Mouse (Mus musculus) MEL (cell line): ENCODE measurements at regions not wholly inside any gene's neighbourhood (a gene's known extent, or its start where the extent isn't known, plus 50 kb on each side); places are given as distances from the start of the nearest gene placed in this dataset.

ENCODE experiments used
- DNase-seq: peaks from one replicate; pipeline ENCODE4 v3.0.0; 2011; ENCODE audit warnings: low read depth, low spot score
- H3K27ac ChIP-seq: 2 replicates; pipeline ENCODE4 v1.5.1; 2012; ENCODE audit warnings: low read depth, mild to moderate bottlenecking, control low read depth, low read length, moderate library complexity; ENCODE audit not compliant: control insufficient read depth
- H3K27me3 ChIP-seq, 2 experiments: fragments of 150-350 bp in 1 of 2; sonication (generic) in 1 of 2; 2 replicates each; pipeline ENCODE4 v1.6.1; 2012; ENCODE audit warnings: low read length in 2 of 2, mild to moderate bottlenecking in 2 of 2, improper control_type of control experiment in 1 of 2, moderate library complexity in 1 of 2; ENCODE audit not compliant: insufficient read depth in 2 of 2, control insufficient read depth in 1 of 2
- H3K36me3 ChIP-seq, 2 experiments: 2 replicates each; pipeline ENCODE4 v1.6.1; 2012 to 2014; ENCODE audit warnings: low read length in 2 of 2, improper control_type of control experiment in 1 of 2, inconsistent platforms in 1 of 2, mild to moderate bottlenecking in 1 of 2; ENCODE audit not compliant: insufficient read depth in 2 of 2, control insufficient read depth in 1 of 2
- H3K4me1 ChIP-seq, 2 experiments: fragments of 150-350 bp in 1 of 2; sonication (generic) in 1 of 2; 2 replicates each; pipeline ENCODE4 v1.6.1; 2012; ENCODE audit warnings: low read length in 2 of 2, improper control_type of control experiment in 1 of 2, mild to moderate bottlenecking in 1 of 2; ENCODE audit not compliant: insufficient read depth in 2 of 2, control insufficient read depth in 1 of 2
- H3K4me3 ChIP-seq, 2 experiments: fragments of 150-350 bp in 1 of 2; sonication (generic) in 1 of 2; 2 replicates each; pipeline ENCODE4 v1.5.1; 2012; ENCODE audit warnings: low read depth in 2 of 2, low read length in 2 of 2, mild to moderate bottlenecking in 2 of 2, moderate library complexity in 2 of 2, control low read depth in 1 of 2, improper control_type of control experiment in 1 of 2; ENCODE audit not compliant: control insufficient read depth in 1 of 2, insufficient read depth in 1 of 2
- H3K79me2 ChIP-seq: 2 replicates; pipeline ENCODE4 v1.6.1; 2012; ENCODE audit warnings: mild to moderate bottlenecking, low read length, moderate library complexity; ENCODE audit not compliant: control insufficient read depth, poor library complexity, insufficient read depth
- H3K9ac ChIP-seq: 2 replicates; pipeline ENCODE4 v1.6.1; 2012; ENCODE audit warnings: low read depth, mild to moderate bottlenecking, control low read depth, low read length, moderate library complexity; ENCODE audit not compliant: control insufficient read depth, poor library complexity, severe bottlenecking
- H3K9me3 ChIP-seq: fragments of 150-350 bp; sonication (generic); replicated peaks from 2 replicates; pipeline ENCODE4 v1.6.1; 2012; ENCODE audit warnings: mild to moderate bottlenecking, low read length, improper control_type of control experiment, moderate library complexity; ENCODE audit not compliant: insufficient read depth
- BHLHE40 ChIP-seq: IDR thresholded peaks from 2 replicates; pipeline ENCODE4 v1.6.1; 2012; ENCODE audit warnings: low read depth, mild to moderate bottlenecking, inconsistent platforms, low read length, improper control_type of control experiment, borderline replicate concordance
- HCFC1 ChIP-seq: IDR thresholded peaks from 2 replicates; pipeline ENCODE4 v1.6.1; 2012; ENCODE audit warnings: low read depth, mild to moderate bottlenecking, inconsistent platforms, low read length, improper control_type of control experiment, moderate library complexity
- MAX ChIP-seq: IDR thresholded peaks from 2 replicates; pipeline ENCODE4 v1.6.1; 2011; ENCODE audit warnings: low read length, improper control_type of control experiment
- MAZ ChIP-seq: IDR thresholded peaks from 2 replicates; pipeline ENCODE4 v1.6.1; 2012; ENCODE audit warnings: low read depth, mild to moderate bottlenecking, inconsistent platforms, low read length, improper control_type of control experiment
- MXI1 ChIP-seq: IDR thresholded peaks from 2 replicates; pipeline ENCODE4 v1.6.1; 2011; ENCODE audit warnings: mild to moderate bottlenecking, low read depth, low read length, improper control_type of control experiment
- POLR2A ChIP-seq, 2 experiments: IDR thresholded peaks; 2 replicates each; pipeline ENCODE4 v1.6.1; 2011 to 2012; ENCODE audit warnings: low read length in 2 of 2, mild to moderate bottlenecking in 2 of 2, control low read depth in 1 of 2, improper control_type of control experiment in 1 of 2, low read depth in 1 of 2, moderate library complexity in 1 of 2; ENCODE audit not compliant: control insufficient read depth in 1 of 2, insufficient read depth in 1 of 2, poor library complexity in 1 of 2
- POLR2AphosphoS2 ChIP-seq: IDR thresholded peaks from 2 replicates; pipeline ENCODE4 v1.6.1; 2011; ENCODE audit warnings: low read length, improper control_type of control experiment
- RAD21 ChIP-seq: IDR thresholded peaks from 2 replicates; pipeline ENCODE4 v1.6.1; 2011; ENCODE audit warnings: mild to moderate bottlenecking, low read depth, low read length, improper control_type of control experiment
- RCOR1 ChIP-seq: IDR thresholded peaks from 2 replicates; pipeline ENCODE4 v1.6.1; 2012; ENCODE audit warnings: low read depth, mild to moderate bottlenecking, inconsistent platforms, low read length, improper control_type of control experiment
- TBP ChIP-seq: IDR thresholded peaks from 2 replicates; pipeline ENCODE4 v1.8.0; 2011; ENCODE audit warnings: low read depth, low read length, improper control_type of control experiment
- TCF12 ChIP-seq: IDR thresholded peaks from 2 replicates; pipeline ENCODE4 v1.6.1; 2014; ENCODE audit warnings: low read depth, mild to moderate bottlenecking, inconsistent platforms, low read length, improper control_type of control experiment, moderate library complexity
- UBTF ChIP-seq: IDR thresholded peaks from 2 replicates; pipeline ENCODE4 v1.6.1; 2012; ENCODE audit warnings: low read depth, mild to moderate bottlenecking, inconsistent platforms, low read length, improper control_type of control experiment, moderate library complexity, borderline replicate concordance; ENCODE audit not compliant: insufficient read depth
- USF2 ChIP-seq, 2 experiments: IDR thresholded peaks; 2 replicates each; pipeline ENCODE4 v1.6.1; 2011 to 2012; ENCODE audit warnings: improper control_type of control experiment in 2 of 2, low read length in 2 of 2, borderline replicate concordance in 1 of 2, inconsistent platforms in 1 of 2, low read depth in 1 of 2, mild to moderate bottlenecking in 1 of 2; ENCODE audit not compliant: insufficient read depth in 1 of 2
- ZNF384 ChIP-seq: IDR thresholded peaks from 2 replicates; pipeline ENCODE4 v1.6.1; 2012; ENCODE audit warnings: low read depth, mild to moderate bottlenecking, inconsistent platforms, low read length, improper control_type of control experiment

- no peak for DNase-seq
- H3K27ac ChIP-seq: no peak overlapping the region
- H3K4me3 ChIP-seq: no peak overlapping the region
- H3K79me2 ChIP-seq: no peaks in the 10 kb centered on the region
- H3K9me3 ChIP-seq: no peaks in the 10 kb centered on the region
- no peaks in the 10 kb centered on the region for H3K36me3 ChIP-seq
- H3K4me1 ChIP-seq: no peaks in the 10 kb centered on the region
- TF ChIP-seq ZNF384 (no peak), POLR2A (IDR thresholded peaks at IDR 0.05; ENCODE audit: control insufficient read depth in 1 of 2, insufficient read depth in 1 of 2, low read depth in 1 of 2, low read length in 2 of 2, poor library complexity in 1 of 2) (no peak), TBP (no peak)
- H3K9ac ChIP-seq: no peak overlapping the region
- no peaks in the 10 kb centered on the region; a peak in 1 of 4 replicates for H3K27me3 ChIP-seq
These were observed 99.3 kb upstream of the Cpeb2 start for GRCm38 (mm10) chr5:43133672-43134071.

DNA sequence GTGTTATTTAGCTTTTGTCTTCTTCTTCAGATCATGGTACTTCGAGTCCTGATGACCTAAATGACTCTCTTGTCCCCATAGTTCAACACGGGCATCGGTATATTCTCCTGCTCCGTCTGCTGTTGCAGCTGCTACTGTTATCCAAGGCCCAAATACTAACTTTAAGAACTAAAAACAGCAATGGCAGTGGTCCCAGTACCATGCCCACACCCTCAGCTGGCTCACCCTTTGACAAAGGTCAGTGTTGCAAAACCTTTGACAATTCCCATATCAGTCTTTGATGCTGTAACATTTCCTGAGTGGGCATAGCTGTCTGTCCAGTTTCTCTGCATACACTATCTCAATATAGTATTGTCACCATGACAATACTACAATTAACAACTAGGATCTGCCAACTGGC, 96.8 kb upstream of the Cpeb2 start:
- Histone ChIP-seq H3K9me3 (no peaks in the 10 kb centered on the region), H3K27me3 (no peaks in the 10 kb centered on the region; a peak in 1 of 4 replicates), H3K79me2 (no peaks in the 10 kb centered on the region), H3K27ac (no peak overlapping the region), H3K4me1 (peaks cover 0 to 2% of the 10 kb centered on the region in 2 experiments; a peak in 2 of 4 replicates), H3K36me3 (no peaks in the 10 kb centered on the region; a peak in 1 of 4 replicates), H3K4me3 (no peak overlapping the region), H3K9ac (no peak overlapping the region)
- DNase-seq: no peak
- no peak for TF ChIP-seq POLR2AphosphoS2
- TF ChIP-seq USF2 (IDR thresholded peaks at IDR 0.05; ENCODE audit: borderline replicate concordance in 1 of 2, insufficient read depth in 1 of 2, low read depth in 1 of 2, low read length in 2 of 2): no peak
- no peak for TF ChIP-seq MXI1
- no peak for TF ChIP-seq RCOR1
- no peak for TF ChIP-seq BHLHE40
- TF ChIP-seq MAZ: no peak

DNA sequence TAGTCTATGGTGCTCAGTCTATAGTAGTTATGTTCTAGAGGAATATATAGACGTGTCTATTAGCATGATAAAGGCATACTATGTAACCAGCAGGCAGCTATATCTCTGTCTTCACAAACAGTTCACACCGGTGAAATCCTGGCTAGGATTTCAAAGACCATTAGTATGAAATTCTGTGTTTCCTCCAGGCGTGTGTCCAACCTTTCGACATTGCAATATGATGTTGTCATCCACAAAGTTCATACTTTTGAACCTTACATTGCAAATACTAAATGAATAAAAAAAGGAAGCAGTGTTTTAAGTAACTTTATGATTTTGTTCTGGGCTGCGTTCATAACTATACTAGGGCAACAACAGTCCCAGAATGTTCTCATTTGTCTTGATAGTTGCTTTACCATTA, 95.2 kb upstream of the Cpeb2 start:
- DNase-seq: no peak
- H3K9ac ChIP-seq: no peak overlapping the region
- no peaks in the 10 kb centered on the region for H3K79me2 ChIP-seq
- no peak overlapping the region for H3K27ac ChIP-seq
- no peaks in the 10 kb centered on the region for H3K9me3 ChIP-seq
- H3K4me3 ChIP-seq: no peak overlapping the region
- no peaks in the 10 kb centered on the region; a peak in 1 of 4 replicates for H3K36me3 ChIP-seq
- TF ChIP-seq TCF12 (no peak), RCOR1 (no peak), UBTF (no peak), HCFC1 (no peak), POLR2AphosphoS2 (no peak), MAX (no peak), MAZ (no peak), RAD21 (no peak), POLR2A (IDR thresholded peaks at IDR 0.05; ENCODE audit: control insufficient read depth in 1 of 2, insufficient read depth in 1 of 2, low read depth in 1 of 2, low read length in 2 of 2, poor library complexity in 1 of 2) (no peak)
- H3K27me3 ChIP-seq: no peaks in the 10 kb centered on the region; a peak in 1 of 4 replicates
- H3K4me1 ChIP-seq: peaks cover 0 to 2% of the 10 kb centered on the region in 2 experiments; a peak in 2 of 4 replicates
